Mouse (Mus musculus) hindbrain, embryonic 12.5 days (tissue): ENCODE results near the gene Rab26. TPM values are rescaled to one million over a fixed set of nuclear protein-coding genes. Genes with fewer than 3 reads are reported as not detected.
A peak's percentile ranks its signal among the peaks of the same experiment; 100 is the strongest.

Source experiments
- ATAC-seq: fragments of 200-750 bp; cut with Nextera tagmentation; 2 replicates; pipeline ENCODE4 v1.8.0; 2017; ENCODE audit warnings: moderate TSS enrichment; ENCODE audit not compliant: low FRiP score
- H3K27ac ChIP-seq: fragments of 300-500 bp; sonication (generic); 2 replicates; pipeline ENCODE4 v1.5.1; 2016; ENCODE audit warnings: mild to moderate bottlenecking
- H3K27me3 ChIP-seq: fragments of 300-500 bp; sonication (generic); 2 replicates; pipeline ENCODE4 v1.6.1; 2016; ENCODE audit warnings: mild to moderate bottlenecking
- H3K36me3 ChIP-seq: fragments of 300-500 bp; sonication (generic); 2 replicates; pipeline ENCODE4 v1.6.1; 2016; ENCODE audit warnings: mild to moderate bottlenecking
- H3K4me1 ChIP-seq: fragments of 300-500 bp; sonication (generic); 2 replicates; pipeline ENCODE4 v1.6.1; 2016
- H3K4me2 ChIP-seq: fragments of 300-500 bp; sonication (generic); replicated peaks from 2 replicates; pipeline ENCODE4 v1.6.1; 2016; ENCODE audit warnings: mild to moderate bottlenecking
- H3K4me3 ChIP-seq: fragments of 300-500 bp; sonication (generic); 2 replicates; pipeline ENCODE4 v1.5.1; 2016; ENCODE audit warnings: mild to moderate bottlenecking
- H3K9ac ChIP-seq: fragments of 300-500 bp; sonication (generic); 2 replicates; pipeline ENCODE4 v1.6.1; 2016; ENCODE audit warnings: mild to moderate bottlenecking, moderate library complexity
- H3K9me3 ChIP-seq: fragments of 300-500 bp; sonication (generic); replicated peaks from 2 replicates; pipeline ENCODE4 v1.6.1; 2016; ENCODE audit warnings: mild to moderate bottlenecking
- WGBS: fragments of 180-500 bp; shearing (Covaris S2); methylation state at CpG from one replicate; pipeline ENCODE4 v1.1.7; 2016; 5-methylcytosine and 5-hydroxymethylcytosine counted together
- polyA plus RNA-seq: library from polyadenylated mRNA; unstranded; fragments of >200 nt; fragmentation: Nextera tagmentation; extraction: Ambion mirVana; gene quantifications from 2 replicates; pipeline ENCODE4 v1.2.1, GENCODE M21; 2016

Rab26 gene
- 2.1 and 2.8 TPM in 2 replicates for polyA plus RNA-seq

GRCm38 (mm10) chr17:24534160-24534718 is at the start of gene Rab26:
Rab26 (minus strand) TSS chr17:24534210.
- Histone ChIP-seq H3K4me3 (peak within 1 kb of the TSS; percentile 29), H3K36me3 (0 out of 2 replicates have a peak, but pooled peaks cover 10% of the 10 kb centered on the region), H3K9me3 (no peaks in the 10 kb centered on the region), H3K4me1 (peaks cover 39% of the 10 kb centered on the region), H3K27ac (no peak within 1 kb of the TSS), H3K27me3 (no peaks in the 10 kb centered on the region), H3K4me2 (peak within 1 kb of the TSS; percentile 62), H3K9ac (peak within 1 kb of the TSS; percentile 46)
- WGBS = 87% methylated on average over 8 of the region's 8 CpGs
- no peak for ATAC-seq

DNA sequence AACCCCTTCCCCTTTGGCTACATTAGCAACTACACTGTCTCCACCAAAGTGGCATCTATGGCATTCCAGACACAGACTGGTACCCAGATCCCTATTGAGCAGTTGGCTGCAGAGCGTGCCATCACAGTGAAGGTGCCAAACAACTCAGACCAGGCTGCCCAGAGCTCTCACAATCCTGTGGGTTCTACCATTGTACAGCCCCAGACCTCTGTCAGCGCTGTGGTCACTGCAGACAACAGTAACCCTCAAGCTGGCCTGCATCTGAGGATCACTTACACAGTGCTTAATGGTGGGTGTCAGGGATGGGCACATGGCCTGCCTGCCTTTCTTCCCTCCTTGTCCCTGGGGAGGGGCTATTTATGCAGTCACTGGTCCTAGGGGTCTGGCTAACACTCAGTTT is 46.3 kb upstream of the Rab26 start:
- Histone ChIP-seq H3K27me3 (no peaks in the 10 kb centered on the region), H3K9me3 (no peaks in the 10 kb centered on the region), H3K4me2 (no peak overlapping the region), H3K27ac (no peak overlapping the region), H3K36me3 (peaks cover 82% of the 10 kb centered on the region), H3K4me3 (no peak overlapping the region), H3K4me1 (no peaks in the 10 kb centered on the region), H3K9ac (no peak overlapping the region)
- 94% methylated on average over 2 of the region's 2 CpGs for WGBS
- no peak for ATAC-seq

GRCm38 (mm10) chr17:24579532-24579931 is 45.5 kb upstream of the Rab26 start:
- Histone ChIP-seq H3K9me3 (no peaks in the 10 kb centered on the region), H3K27me3 (no peaks in the 10 kb centered on the region), H3K4me3 (no peak overlapping the region), H3K4me2 (no peak overlapping the region), H3K4me1 (no peaks in the 10 kb centered on the region), H3K27ac (no peak overlapping the region), H3K9ac (no peak overlapping the region), H3K36me3 (peaks cover 82% of the 10 kb centered on the region)
- WGBS = 94% methylated on average over 3 of the region's 3 CpGs
- no peak for ATAC-seq

DNA sequence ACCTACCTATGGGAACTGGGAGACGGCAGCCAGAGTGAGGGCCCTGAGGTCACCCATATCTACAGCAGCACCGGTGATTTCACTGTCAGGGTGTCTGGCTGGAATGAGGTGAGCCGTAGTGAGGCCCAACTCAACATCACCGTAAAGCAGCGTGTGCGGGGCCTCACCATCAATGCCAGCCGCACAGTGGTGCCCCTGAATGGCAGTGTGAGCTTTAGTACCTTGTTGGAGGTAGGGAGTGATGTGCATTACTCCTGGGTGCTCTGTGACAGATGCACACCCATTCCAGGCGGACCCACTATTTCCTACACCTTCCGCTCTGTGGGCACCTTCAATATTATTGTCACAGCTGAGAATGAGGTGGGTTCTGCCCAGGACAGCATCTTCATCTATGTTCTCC is 39.8 kb upstream of the Rab26 start:
- H3K4me3 ChIP-seq = no peak overlapping the region

GRCm38 (mm10) chr17:24572651-24573245 is 38.7 kb upstream of the Rab26 start:
- Histone ChIP-seq H3K4me3 (no peak overlapping the region), H3K27me3 (no peaks in the 10 kb centered on the region), H3K36me3 (peaks cover 88% of the 10 kb centered on the region), H3K4me1 (no peaks in the 10 kb centered on the region), H3K4me2 (no peak overlapping the region), H3K9ac (no peak overlapping the region), H3K27ac (no peak overlapping the region), H3K9me3 (no peaks in the 10 kb centered on the region)
- WGBS = 94% methylated on average over 12 of the region's 12 CpGs
- no peak for ATAC-seq

More for the DNA sequence above, 39.8 kb upstream of the Rab26 start:
- 95% methylated on average over 9 of the region's 9 CpGs for WGBS
- no peak for ATAC-seq
- Histone ChIP-seq H3K27ac (no peak overlapping the region), H3K36me3 (peaks cover 90% of the 10 kb centered on the region), H3K4me2 (no peak overlapping the region), H3K9ac (no peak overlapping the region), H3K4me1 (no peaks in the 10 kb centered on the region), H3K27me3 (no peaks in the 10 kb centered on the region), H3K9me3 (no peaks in the 10 kb centered on the region)

DNA sequence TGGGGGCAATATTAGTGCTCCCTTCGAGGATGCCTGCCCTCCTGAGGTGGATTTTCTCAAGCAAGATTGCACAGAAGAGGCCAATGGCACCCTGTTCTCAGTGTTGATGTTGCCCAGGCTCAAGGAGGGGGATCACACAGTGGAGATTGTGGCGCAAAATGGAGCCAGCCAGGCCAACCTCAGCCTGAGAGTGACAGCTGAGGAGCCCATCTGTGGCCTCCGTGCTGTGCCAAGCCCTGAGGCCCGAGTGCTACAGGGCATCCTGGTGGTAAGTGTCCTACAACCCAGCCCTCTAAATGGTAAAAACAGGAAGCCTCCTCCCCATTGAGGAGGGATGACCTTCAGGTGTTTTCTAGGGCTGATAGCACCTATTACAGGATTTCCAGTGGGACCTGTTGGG is 35.8 kb upstream of the Rab26 start:
- Histone ChIP-seq H3K9me3 (no peaks in the 10 kb centered on the region), H3K27me3 (no peaks in the 10 kb centered on the region), H3K9ac (no peak overlapping the region), H3K36me3 (peaks cover 91% of the 10 kb centered on the region), H3K27ac (no peak overlapping the region), H3K4me1 (peaks cover 5% of the 10 kb centered on the region), H3K4me2 (no peak overlapping the region), H3K4me3 (no peak overlapping the region)
- no peak for ATAC-seq
- 93% methylated on average over 4 of the region's 4 CpGs for WGBS

GRCm38 (mm10) chr17:24567034-24567779 is 33.2 kb upstream of the Rab26 start:
- H3K9ac ChIP-seq = 0 out of 2 replicates have a peak overlapping the region, but pooled peaks have one; percentile 27

DNA sequence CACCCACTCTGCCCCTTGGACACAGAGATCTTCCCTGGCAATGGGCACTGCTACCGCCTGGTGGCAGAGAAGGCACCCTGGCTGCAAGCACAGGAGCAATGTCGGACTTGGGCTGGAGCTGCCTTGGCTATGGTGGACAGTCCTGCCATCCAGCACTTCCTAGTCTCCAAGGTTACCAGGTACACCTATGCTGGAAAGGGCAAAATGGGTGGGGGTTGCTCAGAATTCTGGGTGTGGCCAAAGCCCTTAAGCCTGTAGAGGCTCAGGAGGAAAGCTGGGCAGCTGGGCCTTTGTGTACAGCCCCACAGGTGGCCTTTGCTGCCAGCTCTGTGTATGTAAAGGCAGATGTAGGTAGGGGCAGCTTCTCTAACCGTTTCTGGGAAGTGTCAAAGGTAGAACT is 31.8 kb upstream of the Rab26 start:
- 71% methylated on average over 3 of the region's 3 CpGs for whole genome bisulfite sequencing
- H3K36me3 ChIP-seq = peaks cover 57% of the 10 kb centered on the region

More at GRCm38 (mm10) chr17:24567034-24567779, 33.2 kb upstream of the Rab26 start:
- Histone ChIP-seq H3K4me2 (no peak overlapping the region), H3K9me3 (no peaks in the 10 kb centered on the region), H3K36me3 (peaks cover 69% of the 10 kb centered on the region), H3K27ac (peak overlapping the region; percentile 18; the same call in 1 of the 2 replicates), H3K27me3 (no peaks in the 10 kb centered on the region), H3K4me1 (peaks cover 5% of the 10 kb centered on the region), H3K4me3 (no peak overlapping the region)
- 80% methylated on average over 8 of the region's 8 CpGs for WGBS
- no peak for ATAC-seq

GRCm38 (mm10) chr17:24565092-24565491 is 31.1 kb upstream of the Rab26 start:
- Histone ChIP-seq H3K9ac (no peak overlapping the region), H3K9me3 (no peaks in the 10 kb centered on the region), H3K27me3 (no peaks in the 10 kb centered on the region), H3K4me2 (no peak overlapping the region), H3K4me1 (peaks cover 5% of the 10 kb centered on the region), H3K27ac (no peak overlapping the region), H3K36me3 (peaks cover 50% of the 10 kb centered on the region), H3K4me3 (no peak overlapping the region)
- ATAC-seq = no peak
- 91% methylated on average over 3 of the region's 3 CpGs for WGBS

More for the DNA sequence above, 31.8 kb upstream of the Rab26 start:
- no peak overlapping the region for H3K4me2 ChIP-seq
- ATAC-seq = no peak
- no peaks in the 10 kb centered on the region for H3K27me3 ChIP-seq
- no peaks in the 10 kb centered on the region for H3K9me3 ChIP-seq
- H3K4me3 ChIP-seq = no peak overlapping the region
- peaks cover 5% of the 10 kb centered on the region for H3K4me1 ChIP-seq
- no peak overlapping the region for H3K27ac ChIP-seq
- H3K9ac ChIP-seq = no peak overlapping the region

DNA sequence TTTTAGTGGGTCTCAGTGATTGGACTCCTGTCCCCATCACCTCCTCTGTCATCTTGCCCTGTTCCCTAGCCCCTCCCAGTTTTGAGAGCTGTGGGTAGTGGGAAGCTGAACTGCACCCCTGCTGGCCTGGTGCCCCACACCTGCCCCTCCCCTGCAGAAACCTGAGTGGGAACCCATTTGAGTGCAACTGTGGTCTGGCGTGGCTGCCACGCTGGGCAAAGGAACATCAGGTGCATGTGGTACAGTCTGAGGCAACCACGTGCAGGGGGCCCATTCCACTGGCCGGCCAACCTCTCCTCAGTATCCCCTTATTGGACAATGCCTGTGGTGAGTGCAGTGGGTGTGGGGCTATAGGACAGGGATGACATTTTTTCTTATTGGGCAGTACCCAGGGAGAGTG is 30.4 kb upstream of the Rab26 start:
- Histone ChIP-seq H3K4me3 (no peak overlapping the region), H3K27me3 (no peaks in the 10 kb centered on the region), H3K36me3 (peaks cover 43% of the 10 kb centered on the region), H3K4me1 (peaks cover 7% of the 10 kb centered on the region), H3K4me2 (no peak overlapping the region), H3K27ac (no peak overlapping the region), H3K9ac (no peak overlapping the region), H3K9me3 (no peaks in the 10 kb centered on the region)
- no peak for ATAC-seq
- 93% methylated on average over 4 of the region's 4 CpGs for WGBS

GRCm38 (mm10) chr17:24563638-24564037 is 29.6 kb upstream of the Rab26 start:
- no peak overlapping the region for H3K4me3 ChIP-seq
- peaks cover 35% of the 10 kb centered on the region for H3K36me3 ChIP-seq
- H3K4me1 ChIP-seq = peaks cover 14% of the 10 kb centered on the region
- no peaks in the 10 kb centered on the region for H3K9me3 ChIP-seq
- 83% methylated on average over 5 of the region's 5 CpGs for WGBS
- H3K9ac ChIP-seq = no peak overlapping the region
- no peak for ATAC-seq
- no peaks in the 10 kb centered on the region for H3K27me3 ChIP-seq
- no peak overlapping the region for H3K4me2 ChIP-seq
- H3K27ac ChIP-seq = no peak overlapping the region

DNA sequence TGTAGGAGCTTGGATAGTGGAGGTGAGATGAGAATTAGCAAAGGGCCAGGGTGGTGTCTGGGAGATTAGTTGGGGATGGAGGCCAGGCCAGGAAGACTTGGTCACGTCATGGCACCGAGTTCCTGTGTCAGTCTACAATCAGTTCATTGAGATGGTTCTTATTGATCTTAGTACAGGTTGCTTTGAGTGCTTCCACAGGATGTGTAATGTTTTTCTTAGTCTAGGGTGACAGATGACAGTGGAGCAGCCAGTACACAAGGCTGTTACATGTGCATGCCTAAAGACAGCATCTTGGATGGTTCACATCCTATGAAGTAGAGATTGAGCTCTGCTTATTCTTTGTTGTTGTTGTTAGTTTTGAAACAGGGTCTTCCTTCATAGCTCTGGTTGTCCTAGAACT is 27.6 kb upstream of the Rab26 start:
- Histone ChIP-seq H3K4me1 (peaks cover 26% of the 10 kb centered on the region), H3K4me3 (no peak overlapping the region), H3K9ac (no peak overlapping the region), H3K27ac (no peak overlapping the region), H3K27me3 (no peaks in the 10 kb centered on the region), H3K4me2 (no peak overlapping the region), H3K36me3 (peaks cover 21% of the 10 kb centered on the region), H3K9me3 (no peaks in the 10 kb centered on the region)
- ATAC-seq = no peak
- WGBS = 90% methylated on average over 2 of the region's 2 CpGs
